Mouse (Mus musculus): ENCODE results near the gene Gm20388. TPM values are rescaled to one million over a fixed set of nuclear protein-coding genes. Genes with fewer than 3 reads are reported as not detected.

Gene Gm20388
- polyA plus RNA-seq, 1 experiment from 2014 or later, result 5.3 TPM

GRCm38 (mm10) chr8:119909944-119910546, 596 bp upstream of the Gm20388 start, which contains the start of gene Usp10:
TSS of gene Usp10 (plus strand) at chr8:119910360.
- DNase-seq (ENCODE audit: low spot score) (no peak), ATAC-seq (replicated peaks; ENCODE audit: low FRiP score) (peak; percentile 37)
- peak within 1 kb of the TSS; percentile 75 for H3K4me2 ChIP-seq
- H3K36me3 ChIP-seq (ENCODE audit: control insufficient read depth, insufficient read depth, low read length), result no peaks in the 10 kb centered on the region; the same call in 1 of the 2 replicates
- peak within 1 kb of the TSS; percentile 88 for H3K27ac ChIP-seq (ENCODE audit: low read depth, low read length)
- no peaks in the 10 kb centered on the region for H3K9me3 ChIP-seq (ENCODE audit: control insufficient read depth, low read length)
- peak within 1 kb of the TSS; percentile 90 for H3K9ac ChIP-seq (ENCODE audit: low read depth, low read length)
- WGBS, result 23% methylated on average over 13 of the region's 13 CpGs
- H3K4me1 ChIP-seq (replicated peaks; ENCODE audit: control insufficient read depth, insufficient read depth, low read length), result peaks cover 39% of the 10 kb centered on the region
- peak within 1 kb of the TSS; percentile 81 for H3K4me3 ChIP-seq (ENCODE audit: low read depth, low read length)
- no peaks in the 10 kb centered on the region for H3K27me3 ChIP-seq (replicated peaks; ENCODE audit: control insufficient read depth, insufficient read depth, low read length)

DNA sequence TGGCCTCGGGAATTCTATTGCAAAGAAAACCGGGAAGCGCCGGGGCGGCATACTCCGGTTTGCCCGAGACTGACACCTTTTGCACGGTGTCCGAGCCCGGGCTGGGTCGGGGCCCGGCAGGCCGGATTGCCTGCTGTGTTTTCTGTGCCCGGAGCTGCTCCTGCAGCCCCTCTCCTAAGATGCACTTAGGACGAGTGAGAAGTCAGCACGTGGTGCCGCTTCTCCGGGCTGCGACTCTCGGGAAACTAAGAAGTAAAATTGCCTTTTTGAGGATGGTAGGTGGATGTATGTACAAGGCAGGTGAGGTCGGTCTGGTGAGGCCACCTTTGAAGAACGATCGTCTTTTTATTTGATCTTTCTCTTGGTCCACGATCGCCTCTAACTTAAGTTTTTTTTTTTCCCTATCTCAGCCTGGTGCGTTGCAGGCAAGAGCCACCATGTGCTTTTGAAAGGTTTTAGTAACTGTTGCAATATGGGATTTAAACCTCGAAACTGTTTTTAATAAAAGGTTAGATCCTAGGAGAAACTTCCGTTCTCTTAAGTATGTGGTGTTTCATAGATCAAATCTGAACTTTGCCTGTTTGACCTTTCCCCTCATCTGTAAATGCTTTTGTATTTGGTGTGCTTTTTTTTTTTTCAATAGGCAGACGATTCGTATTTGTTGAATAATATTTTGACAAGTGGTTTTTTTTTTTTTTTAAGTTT, 769 bp downstream of the Gm20388 start:
- peaks cover 53% of the 10 kb centered on the region for H3K4me1 ChIP-seq (replicated peaks; ENCODE audit: control insufficient read depth, insufficient read depth, low read length)
- H3K27ac ChIP-seq (ENCODE audit: low read depth, low read length), result peak overlapping the region; percentile 88
- DNase-seq (ENCODE audit: low spot score), result no peak
- peak; percentile 29; the same call in 1 of the 2 replicates for ATAC-seq (replicated peaks; ENCODE audit: low FRiP score)
- WGBS, result under 1% methylated on average over 30 of the region's 30 CpGs
- no peaks in the 10 kb centered on the region; the same call in 1 of the 2 replicates for H3K36me3 ChIP-seq (ENCODE audit: control insufficient read depth, insufficient read depth, low read length)
- peak overlapping the region; percentile 75 for H3K4me2 ChIP-seq
- peak overlapping the region; percentile 90 for H3K9ac ChIP-seq (ENCODE audit: low read depth, low read length)
- H3K4me3 ChIP-seq (ENCODE audit: low read depth, low read length), result peak overlapping the region; percentile 81
- H3K9me3 ChIP-seq (ENCODE audit: control insufficient read depth, low read length), result no peaks in the 10 kb centered on the region
- no peaks in the 10 kb centered on the region for H3K27me3 ChIP-seq (replicated peaks; ENCODE audit: control insufficient read depth, insufficient read depth, low read length)

DNA sequence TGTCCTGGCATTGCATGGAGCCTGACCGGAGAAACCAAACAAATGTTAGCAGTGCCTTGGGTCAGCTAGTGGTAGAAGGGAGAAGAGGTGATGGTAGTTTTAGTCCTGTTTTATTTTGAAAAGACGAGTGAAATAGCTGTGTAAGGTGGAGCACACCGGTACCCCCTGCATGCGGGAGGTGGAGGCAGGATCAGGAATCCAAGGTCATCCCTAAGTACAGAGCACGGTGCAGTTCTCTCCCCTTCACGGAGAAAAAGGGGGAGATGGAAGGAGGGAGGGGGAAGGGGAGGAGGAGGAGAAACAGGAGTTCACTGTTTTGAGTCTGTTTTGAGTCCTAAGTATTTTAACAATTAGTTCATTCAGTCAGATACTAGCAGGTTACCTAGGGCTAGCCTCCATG, 2.0 kb downstream of the Gm20388 start:
- Histone ChIP-seq H3K9me3 (ENCODE audit: control insufficient read depth, low read length) (no peaks in the 10 kb centered on the region), H3K4me1 (replicated peaks; ENCODE audit: control insufficient read depth, insufficient read depth, low read length) (peaks cover 63% of the 10 kb centered on the region), H3K27me3 (replicated peaks; ENCODE audit: control insufficient read depth, insufficient read depth, low read length) (no peaks in the 10 kb centered on the region), H3K9ac (ENCODE audit: low read depth, low read length) (peak overlapping the region; percentile 58), H3K4me3 (ENCODE audit: low read depth, low read length) (peak overlapping the region; percentile 81), H3K27ac (ENCODE audit: low read depth, low read length) (0 out of 2 replicates have a peak overlapping the region, but pooled peaks have one; percentile 30), H3K36me3 (ENCODE audit: control insufficient read depth, insufficient read depth, low read length) (no peaks in the 10 kb centered on the region; the same call in 1 of the 2 replicates), H3K4me2 (peak overlapping the region; percentile 75)
- WGBS, result 44% methylated on average over 6 of the region's 6 CpGs
- ATAC-seq (replicated peaks; ENCODE audit: low FRiP score) (no peak), DNase-seq (ENCODE audit: low spot score) (no peak)

DNA sequence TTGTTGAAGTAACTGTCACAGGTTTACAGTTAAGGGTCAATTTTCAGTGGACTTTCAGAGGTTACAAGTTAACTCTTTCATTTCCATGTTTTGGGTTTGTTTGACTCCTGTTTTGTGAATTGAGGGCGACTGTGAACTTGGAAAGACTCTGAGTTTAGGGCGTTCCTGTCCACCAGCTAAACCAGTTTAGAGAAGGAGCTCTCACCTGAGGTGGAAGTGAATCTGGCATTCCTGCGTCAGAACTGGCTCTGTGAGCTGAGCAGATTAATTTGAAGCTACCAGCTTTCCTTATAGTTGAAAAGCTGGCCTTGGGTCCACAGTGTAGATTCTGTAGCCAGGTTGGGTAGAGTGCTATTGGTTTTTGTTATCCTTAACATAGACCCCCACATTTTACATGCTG, 2.5 kb downstream of the Gm20388 start:
- H3K9ac ChIP-seq (ENCODE audit: low read depth, low read length), result peak overlapping the region; percentile 13
- no peak for DNase-seq (ENCODE audit: low spot score)
- no peak for ATAC-seq (replicated peaks; ENCODE audit: low FRiP score)
- no peaks in the 10 kb centered on the region; the same call in 1 of the 2 replicates for H3K36me3 ChIP-seq (ENCODE audit: control insufficient read depth, insufficient read depth, low read length)
- H3K27me3 ChIP-seq (replicated peaks; ENCODE audit: control insufficient read depth, insufficient read depth, low read length), result no peaks in the 10 kb centered on the region
- peak overlapping the region; percentile 75 for H3K4me2 ChIP-seq
- WGBS, result 57% methylated on average over 3 of the region's 3 CpGs
- no peak overlapping the region for H3K27ac ChIP-seq (ENCODE audit: low read depth, low read length)
- no peaks in the 10 kb centered on the region for H3K9me3 ChIP-seq (ENCODE audit: control insufficient read depth, low read length)
- H3K4me3 ChIP-seq (ENCODE audit: low read depth, low read length), result peak overlapping the region; percentile 81
- peaks cover 65% of the 10 kb centered on the region for H3K4me1 ChIP-seq (replicated peaks; ENCODE audit: control insufficient read depth, insufficient read depth, low read length)

DNA sequence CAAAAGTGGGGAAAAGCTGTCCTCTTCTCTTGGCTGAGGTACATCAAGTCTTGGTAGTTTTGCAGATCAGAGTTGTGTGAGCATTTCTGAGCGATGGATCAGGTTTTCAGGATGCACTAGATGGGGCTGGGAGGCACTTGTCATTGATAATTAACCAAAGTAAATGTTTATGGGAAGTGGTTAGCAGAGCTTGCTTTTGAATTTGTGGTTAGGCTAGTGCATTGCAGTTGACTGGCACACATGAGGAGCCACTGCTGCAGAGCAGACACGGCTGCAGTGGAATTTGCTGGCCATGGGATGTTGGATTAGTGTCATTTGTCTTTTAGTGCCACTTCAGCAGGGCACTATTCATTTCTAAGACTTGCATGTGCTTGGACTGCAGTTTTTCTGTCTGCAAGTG, 3.5 kb downstream of the Gm20388 start:
- H3K27ac ChIP-seq (ENCODE audit: low read depth, low read length), result no peak overlapping the region
- no peaks in the 10 kb centered on the region for H3K9me3 ChIP-seq (ENCODE audit: control insufficient read depth, low read length)
- WGBS, result 26% methylated on average over 2 of the region's 2 CpGs
- DNase-seq (ENCODE audit: low spot score), result no peak
- peaks cover 3% of the 10 kb centered on the region; the same call in 1 of the 2 replicates for H3K36me3 ChIP-seq (ENCODE audit: control insufficient read depth, insufficient read depth, low read length)
- peak overlapping the region; percentile 75 for H3K4me2 ChIP-seq
- no peaks in the 10 kb centered on the region for H3K27me3 ChIP-seq (replicated peaks; ENCODE audit: control insufficient read depth, insufficient read depth, low read length)
- ATAC-seq (replicated peaks; ENCODE audit: low FRiP score), result no peak
- 0 out of 2 replicates have a peak overlapping the region, but pooled peaks have one; percentile 13 for H3K9ac ChIP-seq (ENCODE audit: low read depth, low read length)
- H3K4me3 ChIP-seq (ENCODE audit: low read depth, low read length), result peak overlapping the region; percentile 81
- H3K4me1 ChIP-seq (replicated peaks; ENCODE audit: control insufficient read depth, insufficient read depth, low read length), result peaks cover 73% of the 10 kb centered on the region

DNA sequence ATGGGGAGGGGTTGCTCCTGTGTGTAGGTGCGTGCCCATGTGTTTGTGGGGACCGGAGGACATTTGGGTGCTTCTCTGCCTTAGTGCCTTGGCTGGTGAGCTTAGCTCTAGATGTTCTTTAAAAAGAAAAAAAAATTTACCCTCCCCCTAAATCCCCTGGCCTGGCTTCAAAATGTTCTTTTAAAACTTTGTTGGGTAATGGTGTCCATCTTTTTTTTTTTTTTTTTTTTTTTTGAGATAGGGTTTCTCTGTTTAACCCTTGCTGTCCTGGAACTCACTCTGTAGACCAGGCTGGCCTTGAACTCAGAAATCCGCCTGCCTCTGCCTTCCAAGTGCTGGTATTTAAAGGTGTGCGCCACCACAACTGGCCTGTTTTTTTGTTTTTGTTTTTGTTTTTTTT, 4.7 kb downstream of the Gm20388 start:
- H3K36me3 ChIP-seq (ENCODE audit: control insufficient read depth, insufficient read depth, low read length), result peaks cover 3% of the 10 kb centered on the region; the same call in 1 of the 2 replicates
- no peaks in the 10 kb centered on the region for H3K9me3 ChIP-seq (ENCODE audit: control insufficient read depth, low read length)
- no peaks in the 10 kb centered on the region for H3K27me3 ChIP-seq (replicated peaks; ENCODE audit: control insufficient read depth, insufficient read depth, low read length)
- H3K4me2 ChIP-seq, result peak overlapping the region; percentile 75
- WGBS, result 76% methylated on average over 4 of the region's 4 CpGs
- peak overlapping the region; percentile 44; the same call in 1 of the 2 replicates for H3K9ac ChIP-seq (ENCODE audit: low read depth, low read length)
- peak overlapping the region; percentile 35 for H3K27ac ChIP-seq (ENCODE audit: low read depth, low read length)
- no peak for ATAC-seq (replicated peaks; ENCODE audit: low FRiP score)
- no peak for DNase-seq (ENCODE audit: low spot score)
- peaks cover 76% of the 10 kb centered on the region for H3K4me1 ChIP-seq (replicated peaks; ENCODE audit: control insufficient read depth, insufficient read depth, low read length)
- no peak overlapping the region for H3K4me3 ChIP-seq (ENCODE audit: low read depth, low read length)

DNA sequence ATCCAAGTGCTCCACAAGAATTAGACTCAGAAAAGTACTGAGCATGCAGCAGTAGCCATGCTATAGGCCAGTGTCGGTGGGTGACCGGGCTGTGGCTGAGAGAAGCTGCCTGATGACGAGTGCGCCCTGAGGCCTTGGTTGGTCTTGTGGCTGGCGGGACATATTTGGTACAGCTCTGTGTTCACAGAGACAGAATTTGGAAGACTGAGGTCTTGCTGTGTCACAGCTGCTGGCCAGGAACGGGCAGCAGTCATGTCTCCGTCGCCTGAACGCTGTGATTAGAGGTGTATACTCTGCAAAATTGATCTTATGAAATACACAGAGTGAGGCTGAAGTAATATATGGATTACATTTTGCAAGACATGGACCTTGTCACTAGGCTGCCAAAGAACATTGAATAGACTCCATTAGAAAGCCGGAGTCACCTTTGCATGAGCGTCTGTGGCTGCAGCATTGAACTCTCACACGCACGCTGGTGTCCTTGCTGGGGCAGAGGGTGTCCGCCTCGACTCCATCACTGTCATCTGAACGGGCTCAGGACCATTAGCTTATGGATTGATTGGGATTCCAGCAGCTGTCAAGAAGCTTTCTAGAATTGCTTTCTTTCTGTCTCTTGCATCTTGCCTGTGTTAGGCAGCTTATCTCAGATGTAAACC, 5.7 kb downstream of the Gm20388 start:
- Histone ChIP-seq H3K9ac (ENCODE audit: low read depth, low read length) (peak overlapping the region; percentile 26; the same call in 1 of the 2 replicates), H3K9me3 (ENCODE audit: control insufficient read depth, low read length) (no peaks in the 10 kb centered on the region), H3K4me3 (ENCODE audit: low read depth, low read length) (peak overlapping the region; percentile 8), H3K4me2 (peak overlapping the region; percentile 62), H3K4me1 (replicated peaks; ENCODE audit: control insufficient read depth, insufficient read depth, low read length) (peaks cover 87% of the 10 kb centered on the region), H3K36me3 (ENCODE audit: control insufficient read depth, insufficient read depth, low read length) (peaks cover 3% of the 10 kb centered on the region; the same call in 1 of the 2 replicates), H3K27me3 (replicated peaks; ENCODE audit: control insufficient read depth, insufficient read depth, low read length) (no peaks in the 10 kb centered on the region), H3K27ac (ENCODE audit: low read depth, low read length) (peak overlapping the region; percentile 87)
- ATAC-seq (replicated peaks; ENCODE audit: low FRiP score) (no peak), DNase-seq (ENCODE audit: low spot score) (no peak)
- WGBS, result 64% methylated on average over 16 of the region's 16 CpGs

DNA sequence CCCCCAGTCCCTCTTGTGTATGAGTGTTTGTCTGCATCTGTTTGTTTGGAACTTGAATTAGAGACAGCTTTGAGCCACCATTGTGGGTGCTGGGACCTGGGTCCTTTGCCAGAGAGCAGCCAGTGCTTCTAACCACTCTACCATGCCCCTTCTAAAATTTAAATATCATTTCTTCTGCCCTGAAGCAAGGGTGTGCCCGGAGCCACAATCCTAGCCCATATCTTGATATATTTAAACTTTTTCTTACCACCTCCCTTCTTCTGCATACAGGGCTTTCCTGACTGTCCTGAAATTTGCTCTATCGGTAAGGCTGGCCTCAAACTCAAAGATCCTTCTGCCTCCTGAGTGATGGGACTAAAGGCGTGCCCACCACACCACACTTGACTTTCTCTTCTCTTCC, 6.8 kb downstream of the Gm20388 start:
- Histone ChIP-seq H3K9ac (ENCODE audit: low read depth, low read length) (peak overlapping the region; percentile 11), H3K27ac (ENCODE audit: low read depth, low read length) (peak overlapping the region; percentile 87), H3K4me3 (ENCODE audit: low read depth, low read length) (peak overlapping the region; percentile 10; the same call in 1 of the 2 replicates), H3K4me1 (replicated peaks; ENCODE audit: control insufficient read depth, insufficient read depth, low read length) (peaks cover 90% of the 10 kb centered on the region), H3K27me3 (replicated peaks; ENCODE audit: control insufficient read depth, insufficient read depth, low read length) (no peaks in the 10 kb centered on the region), H3K9me3 (ENCODE audit: control insufficient read depth, low read length) (no peaks in the 10 kb centered on the region), H3K36me3 (ENCODE audit: control insufficient read depth, insufficient read depth, low read length) (peaks cover 3% of the 10 kb centered on the region; the same call in 1 of the 2 replicates), H3K4me2 (peak overlapping the region; percentile 62)
- WGBS, result 51% methylated on average over 3 of the region's 3 CpGs
- DNase-seq (ENCODE audit: low spot score), result no peak
- ATAC-seq (replicated peaks; ENCODE audit: low FRiP score), result no peak; the same call in 1 of the 2 replicates
